Mouse (Mus musculus): Measurements from ENCODE around the gene Btbd1.

DNA sequence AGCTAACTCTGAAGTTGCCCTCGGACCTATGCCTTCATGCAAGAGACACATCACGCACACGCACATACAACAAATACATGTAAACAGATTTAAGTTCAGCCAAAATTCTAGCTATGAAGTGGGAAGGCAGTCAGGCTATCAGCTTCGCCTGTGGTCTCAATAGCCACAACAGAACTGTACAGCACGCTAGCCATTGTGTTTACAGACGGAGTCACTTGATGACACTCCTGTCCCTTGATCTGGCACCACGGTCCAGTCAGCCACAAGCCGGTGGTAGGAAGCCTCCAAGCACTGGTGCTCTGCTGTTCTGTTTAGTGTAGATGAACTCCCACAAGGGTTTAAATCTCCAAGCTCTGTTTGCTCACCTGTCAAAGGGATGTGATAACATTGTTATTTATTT is 16.8 kb upstream of the Btbd1 start:
- no peak for TF ChIP-seq GATA1 (IDR thresholded peaks at IDR 0.05; ENCODE audit: low read length)
- no peak for TF ChIP-seq TAL1 (IDR thresholded peaks at IDR 0.05; ENCODE audit: low read length)
